Mouse (Mus musculus) brain, embryonic 14.5 days (tissue): ENCODE data around the gene Lrrc32.

Experiments used
- CTCF ChIP-seq: fragments of 200-500 bp; IDR thresholded peaks from 2 replicates; pipeline ENCODE4 v1.5.1; 2012; ENCODE audit warnings: inconsistent platforms, mild to moderate bottlenecking, moderate library complexity, borderline replicate concordance; ENCODE audit not compliant: insufficient read depth, insufficient read length; ENCODE audit errors: extremely low read depth
- POLR2A ChIP-seq: fragments of 200-500 bp; IDR thresholded peaks from 2 replicates; pipeline ENCODE4 v1.6.1; 2012; ENCODE audit warnings: mild to moderate bottlenecking, inconsistent platforms, borderline replicate concordance; ENCODE audit not compliant: poor library complexity, insufficient read depth, insufficient read length, severe bottlenecking; ENCODE audit errors: extremely low read depth

DNA sequence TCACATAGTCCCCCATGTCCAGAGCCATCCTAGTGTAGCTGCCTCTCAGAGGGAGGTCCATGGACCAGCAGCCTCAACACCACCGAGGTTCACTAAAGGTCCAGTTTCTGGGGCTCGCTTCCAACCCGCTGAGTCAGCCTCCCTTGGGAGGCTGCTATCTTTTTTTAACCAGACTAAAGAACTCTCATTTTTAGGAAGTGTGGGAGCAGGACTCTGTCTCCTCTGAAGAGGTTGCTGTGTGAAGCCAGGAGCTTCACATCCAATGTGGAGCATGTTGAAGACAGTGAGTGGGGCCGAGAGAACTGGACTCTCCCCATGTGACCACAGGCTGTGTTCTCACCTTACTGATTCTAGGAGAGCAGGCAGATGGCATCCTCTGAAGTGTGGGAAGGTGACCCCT, 3.6 kb upstream of the Lrrc32 start:
- TF ChIP-seq CTCF = no peak
- TF ChIP-seq POLR2A = no peak
